Mouse (Mus musculus): ENCODE data around the gene Gm4847.

Gene Gm4847

DNA sequence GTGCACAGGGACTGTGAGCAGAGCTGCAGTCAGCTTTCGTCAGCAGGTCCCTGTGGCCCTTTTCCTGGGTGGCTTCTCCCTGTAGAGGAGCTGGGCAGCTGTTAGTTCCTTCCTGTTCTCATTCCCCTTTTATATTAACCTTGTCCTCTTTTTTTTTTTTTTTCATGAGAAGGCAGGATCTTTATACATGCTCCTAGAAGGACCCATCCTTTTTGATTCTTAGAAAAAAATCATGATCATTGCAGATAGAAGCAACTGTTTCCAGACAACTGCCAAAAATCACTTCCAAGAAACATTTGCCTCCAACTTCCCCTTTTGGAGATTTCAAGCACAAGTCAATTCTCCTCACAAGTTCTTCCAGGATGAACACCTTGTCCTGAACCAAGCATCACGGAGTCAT is at the start of gene Gm4847:
Gm4847 (minus strand) TSS at position 101 of the 400 bp plus-strand sequence.
- no peak for DNase-seq (ENCODE audit: low spot score in 2 of 2)

- DNase-seq (ENCODE audit: low spot score in 2 of 2): no peak
These were observed 34.3 kb upstream of the Gm4847 start, which contains the start of gene Fmo9 for GRCm38 (mm10) chr1:166681745-166682144. Fmo9 (minus strand) TSS chr1:166681845.

- no peak for DNase-seq (ENCODE audit: low spot score in 2 of 2)
These were observed 21.8 kb upstream of the Gm4847 start for GRCm38 (mm10) chr1:166669264-166669663.

DNA sequence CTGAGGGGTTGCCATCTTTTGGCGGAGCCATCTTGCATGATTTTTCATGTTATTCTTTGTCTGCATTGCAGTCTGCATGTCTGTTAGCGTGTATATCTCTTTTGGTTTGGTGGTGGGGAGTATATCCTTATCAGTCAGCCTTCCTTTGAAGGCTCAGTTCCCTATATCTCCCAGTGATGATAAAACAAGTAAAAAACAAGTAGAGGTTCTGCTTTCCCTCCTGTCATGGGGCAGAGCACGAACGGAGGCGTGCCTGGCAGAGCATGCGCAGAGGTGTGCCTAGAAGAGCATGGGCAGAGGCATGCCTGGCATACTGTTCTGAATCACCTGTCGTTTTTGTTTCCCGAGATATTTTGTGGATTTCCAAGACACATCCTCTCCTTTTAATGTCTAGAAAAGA is 13.3 kb upstream of the Gm4847 start:
- DNase-seq (ENCODE audit: low spot score in 2 of 2): no peak

Data from urinary bladder, postnatal 36 days (tissue).